Mouse (Mus musculus) CH12.LX (cell line): ENCODE results near the gene Os9. TPM values are rescaled to one million over a fixed set of nuclear protein-coding genes. Genes with fewer than 3 reads are reported as not detected.
A peak's percentile ranks its signal among the peaks of the same experiment; 100 is the strongest.

ENCODE experiments used
- DNase-seq: peaks from one replicate; pipeline ENCODE4 v3.0.0-alpha.2; 2013; ENCODE audit errors: extremely low read depth
- H3K27ac ChIP-seq: 2 replicates; pipeline ENCODE4 v1.5.1; 2012; ENCODE audit warnings: low read depth, mild to moderate bottlenecking, control low read depth, moderate library complexity; ENCODE audit not compliant: insufficient read depth
- H3K27me3 ChIP-seq: replicated peaks from 2 replicates; pipeline ENCODE3; 2012; ENCODE audit warnings: inconsistent platforms
- H3K36me3 ChIP-seq, 2 experiments: replicated peaks in 1 of 2; 2 replicates each; pipeline versions ENCODE3 to v1.6.1; 2012; ENCODE audit warnings: inconsistent platforms in 1 of 2, low read length in 1 of 2, mild to moderate bottlenecking in 1 of 2, mixed read lengths in 1 of 2, moderate library complexity in 1 of 2; ENCODE audit not compliant: control insufficient read depth in 1 of 2, insufficient read depth in 1 of 2
- H3K4me1 ChIP-seq, 2 experiments: 2 replicates each; pipeline ENCODE4 v1.6.1; 2012; ENCODE audit warnings: inconsistent platforms in 1 of 2, moderate library complexity in 1 of 2; ENCODE audit not compliant: insufficient read depth in 2 of 2, control insufficient read depth in 1 of 2
- H3K4me2 ChIP-seq: 2 replicates; pipeline ENCODE4 v1.6.1; 2012; ENCODE audit warnings: low read depth, mild to moderate bottlenecking, control low read depth; ENCODE audit not compliant: poor library complexity, insufficient read depth, severe bottlenecking
- H3K4me3 ChIP-seq, 3 experiments: fragments of 150-350 bp in 1 of 3; sonication (generic) in 1 of 3; replicated peaks in 1 of 3; 2 replicates each; pipeline versions ENCODE3 to v1.5.1; 2011 to 2012; ENCODE audit warnings: low read depth in 2 of 3, low read length in 2 of 3, mild to moderate bottlenecking in 2 of 3, moderate library complexity in 2 of 3, control low read depth in 1 of 3, improper control_type of control experiment in 1 of 3, inconsistent platforms in 1 of 3, mixed read lengths in 1 of 3; ENCODE audit not compliant: poor library complexity in 1 of 3
- H3K79me2 ChIP-seq: replicated peaks from 2 replicates; pipeline ENCODE4 v1.6.1; 2012; ENCODE audit warnings: mild to moderate bottlenecking, moderate library complexity; ENCODE audit not compliant: control insufficient read depth, poor library complexity, insufficient read depth, severe bottlenecking; ENCODE audit errors: extremely low read depth
- H3K9ac ChIP-seq: 2 replicates; pipeline ENCODE4 v1.6.1; 2012; ENCODE audit warnings: low read depth, mild to moderate bottlenecking, control low read depth, moderate library complexity; ENCODE audit not compliant: insufficient read depth
- H3K9me3 ChIP-seq: replicated peaks from 2 replicates; pipeline ENCODE3; 2012; ENCODE audit warnings: low read length, inconsistent platforms, mixed read lengths
- BHLHE40 ChIP-seq: IDR thresholded peaks from 2 replicates; pipeline ENCODE4 v1.6.1; 2011; ENCODE audit warnings: mild to moderate bottlenecking, low read depth, low read length, improper control_type of control experiment
- CHD1 ChIP-seq: IDR thresholded peaks from 2 replicates; pipeline ENCODE4 v1.6.1; 2012; ENCODE audit warnings: low read depth, low read length, improper control_type of control experiment, inconsistent platforms
- CHD2 ChIP-seq: IDR thresholded peaks from 2 replicates; pipeline ENCODE4 v1.6.1; 2011; ENCODE audit warnings: low read length, improper control_type of control experiment
- CTCF ChIP-seq, 2 experiments: IDR thresholded peaks in 1 of 2; conservative IDR thresholded peaks in 1 of 2; 2 replicates each; pipeline ENCODE4 v1.5.1; 2011 to 2012; ENCODE audit warnings: low read depth in 2 of 2, low read length in 2 of 2, improper control_type of control experiment in 1 of 2, inconsistent platforms in 1 of 2, mild to moderate bottlenecking in 1 of 2, moderate library complexity in 1 of 2
- E2F4 ChIP-seq: IDR thresholded peaks from 2 replicates; pipeline ENCODE4 v1.6.1; 2011; ENCODE audit warnings: low read depth, low read length, improper control_type of control experiment; ENCODE audit not compliant: insufficient replicate concordance
- ELF1 ChIP-seq: IDR thresholded peaks from 2 replicates; pipeline ENCODE4 v1.6.1; 2014; ENCODE audit warnings: low read depth, mild to moderate bottlenecking, inconsistent platforms, low read length, improper control_type of control experiment
- EP300 ChIP-seq: IDR thresholded peaks from 2 replicates; pipeline ENCODE4 v1.6.1; 2011; ENCODE audit warnings: low read length, improper control_type of control experiment
- ETS1 ChIP-seq: conservative IDR thresholded peaks from 2 replicates; pipeline ENCODE4 v1.6.1; 2012; ENCODE audit warnings: low read depth, mild to moderate bottlenecking, inconsistent platforms, low read length, improper control_type of control experiment, moderate library complexity
- HCFC1 ChIP-seq: IDR thresholded peaks from 2 replicates; pipeline ENCODE4 v1.6.1; 2012; ENCODE audit warnings: low read depth, mild to moderate bottlenecking, inconsistent platforms, low read length, improper control_type of control experiment
- IRF4 ChIP-seq: IDR thresholded peaks from 2 replicates; pipeline ENCODE4 v1.6.1; 2014; ENCODE audit warnings: low read depth, mild to moderate bottlenecking, inconsistent platforms, low read length, improper control_type of control experiment
- JUN ChIP-seq: IDR thresholded peaks from 2 replicates; pipeline ENCODE4 v1.6.1; 2011; ENCODE audit warnings: low read depth, mild to moderate bottlenecking, low read length, improper control_type of control experiment, moderate library complexity; ENCODE audit not compliant: insufficient read depth
- JUND ChIP-seq: conservative IDR thresholded peaks from 2 replicates; pipeline ENCODE4 v1.6.1; 2011; ENCODE audit warnings: low read depth, low read length, improper control_type of control experiment
- MAFK ChIP-seq: IDR thresholded peaks from 2 replicates; pipeline ENCODE4 v1.6.1; 2011; ENCODE audit warnings: low read length, improper control_type of control experiment; ENCODE audit not compliant: insufficient replicate concordance
- MAZ ChIP-seq: IDR thresholded peaks from 2 replicates; pipeline ENCODE4 v1.6.1; 2012; ENCODE audit warnings: low read depth, mild to moderate bottlenecking, inconsistent platforms, low read length, improper control_type of control experiment, moderate library complexity
- MEF2A ChIP-seq: IDR thresholded peaks from 2 replicates; pipeline ENCODE4 v1.6.1; 2014; ENCODE audit warnings: low read depth, mild to moderate bottlenecking, inconsistent platforms, low read length, improper control_type of control experiment, borderline replicate concordance
- MYC ChIP-seq: IDR thresholded peaks from 2 replicates; pipeline ENCODE4 v1.6.1; 2011; ENCODE audit warnings: low read depth, mild to moderate bottlenecking, improper control_type of control experiment, low read length
- NELFE ChIP-seq: IDR thresholded peaks from 2 replicates; pipeline ENCODE4 v1.6.1; 2011; ENCODE audit warnings: low read depth, low read length, improper control_type of control experiment
- NRF1 ChIP-seq: IDR thresholded peaks from 2 replicates; pipeline ENCODE4 v1.6.1; 2014; ENCODE audit warnings: low read depth, mild to moderate bottlenecking, inconsistent platforms, low read length, improper control_type of control experiment, moderate library complexity
- RAD21 ChIP-seq: IDR thresholded peaks from 2 replicates; pipeline ENCODE4 v1.6.1; 2011; ENCODE audit warnings: low read depth, mild to moderate bottlenecking, low read length, improper control_type of control experiment, moderate library complexity
- SMC3 ChIP-seq: IDR thresholded peaks from 2 replicates; pipeline ENCODE4 v1.6.1; 2011; ENCODE audit warnings: low read depth, low read length, improper control_type of control experiment
- TBP ChIP-seq: conservative IDR thresholded peaks from 2 replicates; pipeline ENCODE4 v1.6.1; 2011; ENCODE audit warnings: low read depth, low read length, improper control_type of control experiment
- TCF12 ChIP-seq: IDR thresholded peaks from 2 replicates; pipeline ENCODE4 v1.6.1; 2014; ENCODE audit warnings: low read depth, mild to moderate bottlenecking, inconsistent platforms, low read length, improper control_type of control experiment
- UBTF ChIP-seq: IDR thresholded peaks from 2 replicates; pipeline ENCODE4 v1.6.1; 2012; ENCODE audit warnings: low read depth, mild to moderate bottlenecking, inconsistent platforms, low read length, improper control_type of control experiment, moderate library complexity
- USF1 ChIP-seq: IDR thresholded peaks from 2 replicates; pipeline ENCODE4 v1.6.1; 2014; ENCODE audit warnings: low read depth, mild to moderate bottlenecking, inconsistent platforms, low read length, improper control_type of control experiment
- USF2 ChIP-seq: conservative IDR thresholded peaks from 2 replicates; pipeline ENCODE4 v1.6.1; 2011; ENCODE audit warnings: low read depth, low read length, improper control_type of control experiment
- ZC3H11A ChIP-seq: IDR thresholded peaks from 2 replicates; pipeline ENCODE4 v1.6.1; 2012; ENCODE audit warnings: low read depth, mild to moderate bottlenecking, inconsistent platforms, low read length, improper control_type of control experiment
- ZMIZ1 ChIP-seq: IDR thresholded peaks from 2 replicates; pipeline ENCODE4 v1.6.1; 2012; ENCODE audit warnings: low read depth, mild to moderate bottlenecking, inconsistent platforms, low read length, improper control_type of control experiment
- ZNF384 ChIP-seq: IDR thresholded peaks from 2 replicates; pipeline ENCODE4 v1.6.1; 2012; ENCODE audit warnings: low read depth, low read length, improper control_type of control experiment, inconsistent platforms
- dilution Hi-C: fragments of 300-500 bp; cut with MboI; formaldehyde crosslinking; loops from 2 replicates; pipeline ENCODE4 v1.14.3; 2020; ENCODE audit warnings: low sequenced_read_pairs; ENCODE audit not compliant: extremely low pct_unique_long_range_greater_than_20kb, extremely low pct_ligation_motif_present
- in situ Hi-C: fragments of 300-500 bp; cut with MboI; formaldehyde crosslinking; loops from 3 replicates; pipeline ENCODE4 v1.14.3; 2019; ENCODE audit warnings: low sequenced_read_pairs, low pct_ligation_motif_present, low pct_unique_long_range_greater_than_20kb, mixed read lengths
- polyA plus RNA-seq: library from polyadenylated mRNA; unstranded; fragments of >175 nt; gene quantifications from 2 replicates; pipeline ENCODE4 v1.2.1, GENCODE M21; 2012; ENCODE audit warnings: low read depth; ENCODE audit not compliant: insufficient read length
- total RNA-seq, 2 experiments: library from RNA; depleted of rRNA; stranded (reverse); fragments of 300-350 nt in 1 of 2; fragments of >200 nt in 1 of 2; gene quantifications; 2 replicates each; pipeline ENCODE4 v1.2.3; 2012 to 2014

Gene Os9
- total and polyA plus RNA-seq, 3 experiments = 42.8 to 82.7 (median 61.9) TPM

GRCm38 (mm10) chr10:127126579-127126978 is 5.6 kb upstream of the Os9 start:
- TF ChIP-seq MYC (no peak), CHD1 (no peak), NELFE (no peak), TCF12 (no peak), JUN (no peak), HCFC1 (no peak), TBP (no peak), JUND (no peak), NRF1 (no peak), EP300 (no peak), ZMIZ1 (no peak), USF2 (no peak), USF1 (no peak), SMC3 (no peak), ETS1 (no peak), RAD21 (no peak), MEF2A (no peak), BHLHE40 (no peak), UBTF (no peak), MAFK (no peak)
- H3K4me1 ChIP-seq = peaks cover 9 to 40% of the 10 kb centered on the region in 2 experiments

GRCm38 (mm10) chr10:127125210-127126001 is 4.5 kb upstream of the Os9 start:
- H3K4me1 ChIP-seq = peaks cover 7 to 36% of the 10 kb centered on the region in 2 experiments
- H3K4me2 ChIP-seq = no peak overlapping the region
- H3K36me3 ChIP-seq = no peaks in the 10 kb centered on the region
- H3K27ac ChIP-seq = no peak overlapping the region
- no peak overlapping the region for H3K9ac ChIP-seq
- no peaks in the 10 kb centered on the region for H3K9me3 ChIP-seq
- DNase-seq = peak; percentile 71
- peaks cover 4% of the 10 kb centered on the region; the same call in 1 of the 2 replicates for H3K79me2 ChIP-seq
- no peak overlapping the region for H3K4me3 ChIP-seq
- H3K27me3 ChIP-seq = no peaks in the 10 kb centered on the region
- dilution Hi-C loops = no loop called here
- TF ChIP-seq ZC3H11A (no peak), TCF12 (no peak), CTCF (conservative IDR thresholded peaks at IDR 0.05 in 1 of 2, IDR thresholded peaks at IDR 0.05 in 1 of 2; ENCODE audit: low read depth in 2 of 2, low read length in 2 of 2) (peak; percentile 23 to 99; a peak in 3 of 4 replicates), SMC3 (peak; percentile 85), RAD21 (peak; percentile 53), JUN (no peak), CHD2 (no peak), IRF4 (peak; percentile 25; the same call in 1 of the 2 replicates), ELF1 (no peak), USF1 (no peak), NELFE (peak; percentile 34; the same call in 1 of the 2 replicates), HCFC1 (no peak), JUND (no peak), MAZ (no peak), E2F4 (no peak), MYC (no peak), ZNF384 (peak; percentile 83)
- TF ChIP-seq, all 38 proteins: peak for 6
- in situ Hi-C loops = loop anchor here (5.0 kb wide), 1 partner anchor 42 kb away; the partner anchor contains the start of gene B4galnt1

More at GRCm38 (mm10) chr10:127126579-127126978, 5.6 kb upstream of the Os9 start:
- H3K27ac ChIP-seq = no peak overlapping the region
- no peaks in the 10 kb centered on the region for H3K36me3 ChIP-seq
- H3K9ac ChIP-seq = no peak overlapping the region
- dilution Hi-C loops (no loop called here), in situ Hi-C loops (loop anchor here (5.0 kb wide), 1 partner anchor 41 kb away; the partner anchor contains the start of gene B4galnt1)
- DNase-seq = no peak
- no peak overlapping the region for H3K4me3 ChIP-seq
- no peaks in the 10 kb centered on the region for H3K79me2 ChIP-seq
- no peak overlapping the region for H3K4me2 ChIP-seq
- no peaks in the 10 kb centered on the region for H3K9me3 ChIP-seq
- no peaks in the 10 kb centered on the region for H3K27me3 ChIP-seq
